Mouse (Mus musculus) layer of hippocampus, adult 2 months (tissue): ENCODE data around the gene Tprg. TPM values are rescaled to one million over a fixed set of nuclear protein-coding genes. Genes with fewer than 3 reads are reported as not detected.

Source experiments
- DNase-seq, 2 experiments: peaks; one replicate each; pipeline ENCODE4 v3.0.0; 2022; ENCODE audit warnings: low spot score in 2 of 2
- H3K27ac ChIP-seq: fragments of 200-600 bp; 2 replicates; pipeline ENCODE4 v1.8.1; 2022
- H3K4me3 ChIP-seq: fragments of 200-600 bp; 2 replicates; pipeline ENCODE4 v1.8.1; 2022; ENCODE audit warnings: mild to moderate bottlenecking
- CTCF ChIP-seq: fragments of 200-600 bp; conservative IDR thresholded peaks from 2 replicates; pipeline ENCODE4 v1.8.1; 2022; ENCODE audit warnings: antibody characterized with exemption, mild to moderate bottlenecking, moderate library complexity
- total RNA-seq, 2 experiments: library from RNA; stranded (reverse); gene quantifications; 2 replicates each; pipeline ENCODE4 v1.2.3; 2021

Gene Tprg
- total RNA-seq, 2 experiments from 2014 or later = not detected

DNA sequence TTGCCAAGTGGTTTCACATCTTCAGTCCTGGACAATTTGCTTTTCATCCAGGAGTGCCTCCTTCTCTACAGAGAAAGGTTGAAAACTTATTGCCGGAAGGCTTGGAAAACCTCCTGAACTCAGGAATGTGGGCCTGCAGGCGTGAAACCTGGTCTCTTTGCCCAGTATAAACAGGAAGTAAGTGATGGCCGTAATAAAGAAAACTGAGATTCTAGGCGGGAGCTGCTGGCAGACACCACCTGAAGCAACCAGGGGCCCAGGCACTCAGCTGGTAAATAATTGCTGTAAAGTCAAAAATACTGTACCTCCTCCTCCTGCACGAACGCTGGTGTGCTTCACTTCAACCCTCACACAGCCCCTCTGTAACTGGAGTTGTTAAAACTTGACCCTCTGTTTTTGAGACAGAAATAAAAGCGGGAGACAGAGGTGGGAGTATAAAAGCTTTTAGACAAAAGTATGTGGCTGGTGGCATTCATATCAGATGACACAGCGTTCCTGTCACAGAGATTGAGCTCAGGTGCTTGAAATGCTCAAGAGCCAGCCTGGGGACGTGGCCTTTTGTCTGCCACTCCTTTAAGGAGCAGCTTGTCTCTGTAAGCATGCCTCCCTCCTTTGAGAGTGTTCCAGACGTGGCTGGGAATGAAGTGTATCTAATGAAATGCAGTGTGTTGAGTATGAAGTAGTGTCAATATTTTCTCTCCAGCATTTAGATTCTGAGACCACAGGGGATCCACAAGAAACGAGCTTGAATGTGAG is 131.4 kb downstream of the Tprg start:
- Histone ChIP-seq H3K4me3 (no peak overlapping the region), H3K27ac (no peak overlapping the region)
- no peak for DNase-seq
- no peak for TF ChIP-seq CTCF

DNA sequence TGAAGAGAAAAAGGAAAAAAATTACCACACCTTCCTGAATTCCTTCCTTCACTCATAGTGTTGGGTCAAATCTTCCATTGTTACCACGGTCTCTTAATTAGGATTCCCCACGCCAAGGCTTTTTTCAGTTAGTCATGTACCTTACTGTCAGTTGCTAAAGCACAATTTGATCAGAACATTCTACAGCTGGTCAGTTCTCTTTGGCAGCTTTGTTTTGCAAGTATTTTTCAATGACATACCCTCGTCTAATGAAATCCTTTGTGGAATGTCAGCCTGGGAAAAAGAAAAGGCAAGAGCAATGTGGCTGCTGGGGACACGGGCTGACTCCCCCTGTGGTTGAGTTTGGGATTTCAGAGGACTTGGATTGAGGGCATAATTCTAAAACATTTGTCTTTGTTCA is 136.4 kb downstream of the Tprg start:
- DNase-seq = no peak
- TF ChIP-seq CTCF = peak; percentile 48
- Histone ChIP-seq H3K4me3 (no peak overlapping the region), H3K27ac (no peak overlapping the region)

DNA sequence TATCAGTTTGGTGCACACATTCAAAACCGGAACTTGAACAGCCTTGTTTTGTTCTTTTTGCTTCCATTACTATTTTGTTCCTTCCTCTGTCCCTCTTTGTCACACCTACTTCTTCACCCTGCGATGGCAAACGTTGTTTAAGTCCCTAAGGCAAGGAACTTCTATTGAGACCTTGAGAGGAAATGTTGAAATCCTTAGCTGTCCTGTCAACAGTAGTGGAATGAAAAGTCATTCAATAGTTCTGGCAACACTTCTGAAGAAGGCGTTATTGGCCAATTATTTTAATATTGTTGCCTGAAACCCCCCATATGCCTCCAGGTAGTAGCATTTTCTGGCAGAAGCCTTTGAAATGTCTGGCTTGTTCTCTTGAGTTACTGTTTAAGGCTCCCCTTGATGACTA is 137.4 kb downstream of the Tprg start:
- Histone ChIP-seq H3K4me3 (no peak overlapping the region), H3K27ac (no peak overlapping the region)
- TF ChIP-seq CTCF = no peak
- DNase-seq = no peak

DNA sequence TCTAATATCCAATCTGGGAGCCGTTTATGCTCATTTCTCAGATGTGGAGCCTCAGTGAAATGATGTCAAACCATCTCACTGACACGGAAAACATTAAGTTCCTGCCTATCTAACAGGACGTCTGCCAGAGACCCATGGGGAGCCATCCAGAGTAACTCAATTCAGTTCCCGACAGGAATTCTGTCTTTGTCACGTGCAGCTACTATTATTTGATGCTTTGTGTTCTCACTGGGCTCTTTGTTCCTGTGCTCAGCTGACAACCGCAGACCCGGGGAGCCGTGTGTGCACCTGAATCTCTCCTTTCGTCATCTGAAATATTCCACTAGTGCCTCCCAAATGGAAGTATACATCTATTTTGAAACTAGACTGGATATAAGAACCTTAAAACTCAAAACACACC is 138.3 kb downstream of the Tprg start:
- no peak for DNase-seq
- H3K27ac ChIP-seq = no peak overlapping the region

DNA sequence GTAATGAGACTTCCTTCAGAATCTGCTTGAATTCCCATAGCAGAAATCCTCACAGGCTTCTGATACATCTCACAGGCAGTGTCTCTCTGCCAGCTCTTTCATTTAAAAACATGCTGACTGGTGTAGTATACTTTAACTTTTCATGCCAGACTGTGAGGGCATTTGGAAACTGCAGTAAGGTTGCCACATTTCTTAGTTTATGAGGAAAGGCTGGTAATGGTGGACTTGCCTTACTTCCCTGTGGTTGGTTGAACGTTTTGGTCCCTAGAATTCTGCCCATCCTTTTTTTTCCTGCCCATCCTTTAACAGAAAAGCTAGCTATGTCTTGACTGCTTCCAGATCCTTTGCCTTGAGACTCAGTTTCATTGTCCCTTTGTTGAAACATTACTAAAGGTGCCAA is 138.8 kb downstream of the Tprg start:
- H3K4me3 ChIP-seq = no peak overlapping the region
- DNase-seq = no peak
- TF ChIP-seq CTCF = no peak
- no peak overlapping the region for H3K27ac ChIP-seq

More for the DNA sequence above, 138.3 kb downstream of the Tprg start:
- no peak overlapping the region for H3K4me3 ChIP-seq
- no peak for TF ChIP-seq CTCF

DNA sequence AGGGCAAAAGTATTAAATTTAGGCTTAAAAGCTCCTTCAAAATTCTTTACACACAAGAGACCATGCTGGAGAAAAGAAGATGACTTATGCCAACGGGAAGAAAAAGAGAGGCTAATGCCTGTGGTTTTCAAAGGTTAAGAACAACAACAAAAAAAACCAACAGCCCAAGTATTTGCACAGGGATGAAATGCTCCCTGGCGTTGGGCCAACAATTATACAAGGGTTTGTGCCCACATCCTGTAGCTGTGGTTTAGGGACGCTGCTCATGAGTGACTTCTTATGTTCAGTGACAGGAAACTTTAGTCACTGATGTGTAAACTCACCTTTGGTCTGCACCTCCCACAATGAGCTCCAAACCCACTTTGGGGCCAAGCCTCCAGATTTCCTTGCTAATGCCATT is 139.6 kb downstream of the Tprg start:
- no peak for TF ChIP-seq CTCF
- no peak overlapping the region for H3K4me3 ChIP-seq
- H3K27ac ChIP-seq = no peak overlapping the region
- DNase-seq = no peak

DNA sequence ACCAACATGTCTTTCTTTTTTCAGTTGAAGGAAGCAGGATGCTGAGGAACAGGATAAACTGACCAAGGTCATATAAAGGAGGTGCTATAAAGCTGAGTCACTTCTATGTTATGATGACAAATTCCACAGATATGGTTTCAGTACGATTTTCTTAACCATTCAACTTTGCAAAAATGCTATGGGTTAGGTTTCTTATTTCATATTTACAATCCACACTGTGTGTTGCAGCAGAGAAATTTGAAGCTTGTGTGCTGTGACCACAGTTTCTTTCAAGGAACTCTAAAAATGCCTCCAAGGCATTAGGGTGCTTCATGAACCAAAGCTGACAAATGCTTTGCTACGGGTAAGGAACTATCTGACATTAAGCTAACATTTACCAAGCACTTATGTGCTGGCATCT is 153.4 kb downstream of the Tprg start:
- H3K27ac ChIP-seq = no peak overlapping the region
- TF ChIP-seq CTCF = no peak
- no peak for DNase-seq
- no peak overlapping the region for H3K4me3 ChIP-seq

DNA sequence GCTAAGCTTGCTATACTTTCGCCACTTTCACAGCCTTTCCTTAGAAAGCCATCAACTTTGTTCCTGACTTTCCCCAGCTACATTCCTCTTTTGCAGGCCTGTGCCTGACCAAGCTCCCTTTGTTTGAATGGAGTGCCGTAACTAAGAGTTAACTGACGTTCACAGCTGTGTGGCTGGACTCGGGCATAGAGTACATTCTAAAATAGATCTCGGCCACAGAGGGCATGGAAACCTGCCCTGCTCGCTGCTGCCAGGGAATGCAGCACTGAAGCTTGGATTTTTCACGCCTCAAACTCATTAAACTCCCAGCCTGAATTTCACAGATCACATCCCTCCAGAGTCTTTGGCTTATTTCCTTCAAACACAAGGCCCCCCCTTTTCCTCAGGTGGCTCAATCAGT is 159.0 kb downstream of the Tprg start:
- TF ChIP-seq CTCF = no peak

DNA sequence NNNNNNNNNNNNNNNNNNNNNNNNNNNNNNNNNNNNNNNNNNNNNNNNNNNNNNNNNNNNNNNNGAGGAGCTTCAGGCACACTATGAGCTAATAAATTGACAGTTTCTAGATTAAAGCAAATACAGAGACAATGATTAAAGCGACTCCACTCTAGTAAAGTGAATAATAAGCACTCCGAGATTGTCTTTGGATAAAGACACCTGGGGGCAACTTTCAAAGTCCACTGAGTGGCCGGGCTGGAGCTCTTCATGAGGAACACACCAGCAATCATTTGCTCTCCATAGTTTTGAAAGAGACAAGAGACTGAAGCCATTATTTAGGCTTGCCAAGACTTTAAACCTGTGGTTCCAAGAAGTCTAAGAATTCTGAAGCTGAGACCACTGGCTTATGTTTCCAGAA is 164.9 kb downstream of the Tprg start:
- Histone ChIP-seq H3K4me3 (no peak overlapping the region), H3K27ac (no peak overlapping the region)
- no peak for DNase-seq
- TF ChIP-seq CTCF = no peak

More for the DNA sequence above, 159.0 kb downstream of the Tprg start:
- Histone ChIP-seq H3K4me3 (no peak overlapping the region), H3K27ac (no peak overlapping the region)
- no peak for DNase-seq

DNA sequence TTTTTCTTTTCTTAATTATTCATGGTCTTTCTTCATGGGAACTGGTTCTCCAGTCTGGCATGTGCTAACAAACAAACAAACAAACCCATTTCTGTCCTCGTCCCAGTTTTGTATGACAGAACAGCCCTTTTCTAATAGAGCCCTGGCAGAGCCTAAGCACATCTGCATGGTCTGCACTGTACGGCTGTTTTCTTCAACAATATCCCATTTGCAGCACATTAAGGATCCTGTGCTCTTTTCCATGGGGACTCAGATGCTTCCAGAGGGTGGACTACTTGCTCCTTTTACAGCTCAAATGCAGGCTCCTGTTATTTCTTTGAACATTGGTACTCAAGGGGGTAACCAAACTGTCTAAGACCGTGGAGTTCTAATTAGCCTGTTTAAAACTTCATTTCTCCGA is 178.1 kb downstream of the Tprg start:
- TF ChIP-seq CTCF = no peak
- no peak for DNase-seq
- Histone ChIP-seq H3K27ac (peak overlapping the region; percentile 80), H3K4me3 (no peak overlapping the region)

DNA sequence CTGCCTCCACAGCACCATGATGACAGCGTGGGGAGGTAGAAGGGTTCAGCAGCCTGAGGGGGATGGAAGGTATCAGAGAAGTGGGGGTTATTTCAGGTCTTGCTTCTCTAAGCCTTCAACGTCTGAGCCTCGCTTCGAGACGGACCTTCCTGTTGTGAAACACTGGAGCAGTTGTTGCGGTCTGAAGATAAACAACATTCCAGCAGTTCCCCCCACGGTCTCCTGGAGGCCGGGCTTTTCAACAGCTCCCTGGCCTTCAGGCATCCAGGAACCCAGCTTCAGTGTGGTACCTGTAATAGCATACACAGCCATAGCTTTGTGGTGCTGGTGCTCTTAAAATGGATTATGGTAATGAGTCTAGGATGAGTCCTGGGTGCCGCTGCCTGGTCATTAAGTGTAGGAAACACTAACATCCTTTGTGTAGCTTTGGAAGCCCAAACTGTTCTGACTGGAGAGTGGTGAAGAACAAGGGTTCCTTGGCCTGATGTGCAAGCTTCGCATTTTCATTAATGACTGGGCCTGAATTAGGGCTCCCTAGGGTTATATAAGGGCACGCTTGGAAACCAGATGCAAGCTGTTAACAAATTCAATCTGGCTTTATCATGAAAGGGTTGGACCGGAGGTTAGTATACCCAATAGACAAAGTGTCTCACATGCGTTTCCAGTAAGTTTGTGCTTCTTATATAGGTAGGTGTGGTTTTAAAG is 179.0 kb downstream of the Tprg start:
- Histone ChIP-seq H3K27ac (peak overlapping the region; percentile 80), H3K4me3 (no peak overlapping the region)
- DNase-seq = peak; percentile 21 to 79
- peak; percentile 18 for TF ChIP-seq CTCF

DNA sequence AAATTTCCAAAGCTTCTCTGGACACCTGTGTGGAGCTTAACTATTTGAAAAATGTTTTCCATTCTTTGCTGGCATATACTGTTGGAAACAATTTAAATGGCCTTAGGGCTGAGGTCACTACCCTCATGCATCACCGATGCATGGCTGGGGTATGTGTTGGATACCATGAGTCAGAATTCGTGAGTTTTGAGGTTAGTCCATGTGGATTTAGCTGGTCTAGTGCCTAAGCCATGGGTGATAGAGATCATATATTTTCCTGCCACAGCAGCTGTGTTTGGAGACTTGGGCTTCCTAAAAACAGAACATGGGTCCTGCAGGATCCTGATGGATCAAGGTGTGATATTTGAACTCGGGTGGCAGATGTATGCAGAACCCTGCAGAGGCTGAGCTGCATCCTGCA is 181.4 kb downstream of the Tprg start:
- no peak overlapping the region for H3K4me3 ChIP-seq
- no peak for TF ChIP-seq CTCF
- DNase-seq = no peak
- H3K27ac ChIP-seq = no peak overlapping the region

DNA sequence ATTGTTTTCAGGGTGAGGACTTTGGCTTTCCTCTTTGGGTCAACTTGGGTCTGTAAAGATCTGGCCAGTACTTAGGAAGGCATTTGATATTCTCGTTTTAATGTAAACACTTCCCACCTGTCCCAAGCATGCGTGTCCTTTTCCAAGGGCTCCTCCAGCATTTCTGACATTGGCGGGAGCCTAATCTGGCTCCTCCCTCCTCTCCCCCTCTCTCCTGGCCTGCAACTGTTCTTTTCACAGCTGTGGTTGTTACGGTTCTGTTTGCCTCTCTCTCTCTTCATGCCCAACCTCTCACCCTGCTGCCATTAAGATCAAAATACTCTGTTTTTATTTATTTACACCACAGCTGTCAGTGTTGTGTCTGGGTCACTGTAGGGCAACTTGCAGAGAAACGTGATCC is 182.0 kb downstream of the Tprg start:
- no peak overlapping the region for H3K4me3 ChIP-seq
- DNase-seq = no peak
- TF ChIP-seq CTCF = no peak
- H3K27ac ChIP-seq = no peak overlapping the region
